Mouse (Mus musculus): ENCODE measurements around the gene Itprip.

DNA sequence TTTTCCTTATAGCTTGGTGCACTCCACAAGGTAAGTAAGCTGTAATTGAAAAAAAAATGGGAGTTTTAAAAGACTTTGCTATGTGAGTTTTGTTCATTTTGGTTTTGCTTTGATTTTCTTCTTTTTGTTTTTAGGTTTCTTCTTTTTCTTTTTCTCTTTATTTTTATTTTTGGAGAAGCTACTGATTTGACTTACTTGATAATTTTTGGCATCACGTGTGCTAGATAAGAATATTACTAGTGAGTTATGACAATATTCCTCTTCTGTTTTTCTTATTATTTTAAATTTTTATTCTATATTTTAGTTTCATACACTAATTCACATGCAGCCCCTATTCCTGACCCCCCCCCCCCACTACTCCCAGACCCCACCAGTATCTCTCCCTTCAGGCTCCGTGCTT, 7.9 kb upstream of the Itprip start:
- TF ChIP-seq POLR2A (IDR thresholded peaks at IDR 0.05; ENCODE audit: insufficient read depth, low read length) (no peak), CTCF (IDR thresholded peaks at IDR 0.05; ENCODE audit: low read depth, low read length) (no peak)
